Mouse (Mus musculus) cerebellum, adult 2 months (tissue): ENCODE measurements at regions not wholly inside any gene's neighbourhood (a gene's known extent, or its start where the extent isn't known, plus 50 kb on each side); places are given as distances from the start of the nearest gene placed in this dataset.

ENCODE experiments used
- DNase-seq, 2 experiments: peaks; one replicate each; pipeline ENCODE4 v3.0.0; 2021
- H3K27ac ChIP-seq: fragments of 200-500 bp; 2 replicates; pipeline ENCODE4 v1.5.1; 2012; ENCODE audit warnings: low read length, control low read depth, inconsistent platforms; ENCODE audit not compliant: insufficient read depth
- H3K27me3 ChIP-seq: fragments of 200-500 bp; 2 replicates; pipeline ENCODE4 v1.6.1; 2012; ENCODE audit warnings: inconsistent platforms, mild to moderate bottlenecking, low read length, moderate library complexity; ENCODE audit not compliant: control insufficient read depth, insufficient read depth
- H3K4me1 ChIP-seq: fragments of 200-500 bp; 2 replicates; pipeline ENCODE4 v1.6.1; 2011; ENCODE audit warnings: low read length; ENCODE audit not compliant: control insufficient read depth, insufficient read depth
- H3K4me3 ChIP-seq: fragments of 200-500 bp; replicated peaks from 2 replicates; pipeline ENCODE3; 2011; ENCODE audit warnings: mild to moderate bottlenecking, low read depth, low read length, control low read depth; ENCODE audit not compliant: insufficient read depth
- CTCF ChIP-seq: fragments of 200-500 bp; IDR thresholded peaks from 2 replicates; pipeline ENCODE4 v1.5.1; 2011; ENCODE audit warnings: low read depth, mild to moderate bottlenecking, control low read depth, low read length, moderate library complexity, borderline replicate concordance; ENCODE audit not compliant: insufficient read depth
- POLR2A ChIP-seq: fragments of 200-500 bp; IDR thresholded peaks from 2 replicates; pipeline ENCODE4 v1.6.1; 2011; ENCODE audit warnings: low read length, control low read depth, borderline replicate concordance; ENCODE audit not compliant: insufficient read depth
- WGBS: fragments of 180-500 bp; shearing (Covaris S2); methylation state at CpG from one replicate; pipeline ENCODE4 v1.1.7; 2018; 5-methylcytosine and 5-hydroxymethylcytosine counted together

DNA sequence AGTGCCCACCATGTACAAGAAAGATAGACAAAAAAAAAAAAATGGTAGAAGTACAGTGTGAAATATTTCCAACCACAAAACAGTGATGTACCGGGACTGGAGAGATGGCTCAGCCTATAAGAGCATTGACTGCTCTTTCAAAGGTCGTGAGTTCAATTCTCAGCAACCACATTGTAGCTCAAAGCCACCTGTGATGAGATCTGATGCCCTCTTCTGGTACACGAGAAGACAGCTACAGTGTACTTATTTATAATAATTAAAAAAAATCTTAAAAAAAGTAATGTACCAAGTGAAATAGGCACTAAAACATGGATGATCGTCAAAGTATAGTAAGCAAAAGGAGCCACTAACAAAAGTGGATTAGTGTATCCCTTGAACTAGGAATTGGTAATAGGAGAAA lies 1154.2 kb upstream of the Sel1l start:
- DNase-seq = no peak
- WGBS = 86% methylated on average over 4 of the region's 4 CpGs

DNA sequence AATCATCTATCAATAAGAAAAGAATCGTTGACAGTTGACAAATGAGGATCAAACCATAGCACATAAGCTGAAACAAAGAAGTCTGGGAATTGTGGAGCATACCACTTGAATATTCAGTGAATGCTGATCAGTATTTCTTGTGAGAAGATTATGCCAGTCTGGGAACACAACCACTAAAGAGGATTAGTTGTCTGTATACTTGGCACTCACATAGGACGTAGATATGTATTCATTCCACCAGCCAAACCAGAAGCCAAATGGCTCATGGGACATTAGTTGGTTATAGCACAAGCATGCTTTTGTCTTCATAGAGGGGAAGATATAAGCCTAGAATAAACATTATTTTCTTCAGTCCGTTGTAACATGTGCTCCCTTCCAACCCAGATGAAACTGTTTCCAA lies 1126.7 kb upstream of the Sel1l start:
- DNase-seq = no peak
- TF ChIP-seq CTCF (no peak), POLR2A (no peak)
- Histone ChIP-seq H3K27ac (no peak overlapping the region), H3K4me1 (no peaks in the 10 kb centered on the region), H3K27me3 (no peaks in the 10 kb centered on the region), H3K4me3 (no peak overlapping the region)
- WGBS = 66% methylated on average over 3 of the region's 3 CpGs

More for the DNA sequence above, 1154.2 kb upstream of the Sel1l start:
- H3K4me3 ChIP-seq = no peak overlapping the region
- no peaks in the 10 kb centered on the region for H3K27me3 ChIP-seq
- no peaks in the 10 kb centered on the region for H3K4me1 ChIP-seq
- no peak for TF ChIP-seq CTCF
- TF ChIP-seq POLR2A = no peak
- no peak overlapping the region for H3K27ac ChIP-seq

GRCm38 (mm10) chr12:92944352-92944751 lies 1095.4 kb upstream of the Sel1l start:
- no peak for DNase-seq
- WGBS = 65% methylated on average over 3 of the region's 3 CpGs
- no peak for TF ChIP-seq CTCF
- TF ChIP-seq POLR2A = no peak
- Histone ChIP-seq H3K4me3 (no peak overlapping the region), H3K27me3 (no peaks in the 10 kb centered on the region), H3K4me1 (no peaks in the 10 kb centered on the region), H3K27ac (no peak overlapping the region)

DNA sequence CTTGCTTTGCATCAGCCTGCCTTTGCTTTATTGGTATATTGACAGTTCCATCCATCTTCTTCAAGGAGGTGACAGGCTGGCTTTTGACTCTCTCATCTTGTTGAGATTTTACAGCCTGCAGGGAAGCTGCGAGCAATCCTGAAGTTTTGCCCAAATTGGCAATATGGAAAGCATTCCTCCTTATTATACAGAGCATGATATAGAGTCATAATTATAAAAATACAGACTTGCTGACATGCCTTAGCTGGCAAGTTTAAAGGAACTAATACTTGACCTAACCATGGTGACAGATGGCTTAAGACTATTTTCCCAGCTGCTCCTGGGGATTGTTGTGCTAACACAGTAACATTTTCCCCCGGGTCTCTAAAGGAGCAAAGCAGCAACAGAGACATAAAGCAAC lies 1078.6 kb upstream of the Sel1l start:
- H3K4me1 ChIP-seq = no peaks in the 10 kb centered on the region
- 28% methylated on average over 2 of the region's 2 CpGs for WGBS
- DNase-seq = peak in 1 of 2 experiments; percentile 5
- no peak overlapping the region for H3K4me3 ChIP-seq
- TF ChIP-seq CTCF (no peak), POLR2A (no peak)
- H3K27me3 ChIP-seq = no peaks in the 10 kb centered on the region
- H3K27ac ChIP-seq = no peak overlapping the region

GRCm38 (mm10) chr12:92926942-92927341 lies 1078.0 kb upstream of the Sel1l start:
- WGBS = 17% methylated on average over 1 of the region's 1 CpGs
- Histone ChIP-seq H3K4me3 (no peak overlapping the region), H3K27ac (no peak overlapping the region), H3K27me3 (no peaks in the 10 kb centered on the region), H3K4me1 (no peaks in the 10 kb centered on the region)
- TF ChIP-seq POLR2A = no peak
- no peak for TF ChIP-seq CTCF
- DNase-seq = peak in 1 of 2 experiments; percentile 5

GRCm38 (mm10) chr12:92919920-92920319 lies 1071.0 kb upstream of the Sel1l start:
- 88% methylated on average over 3 of the region's 3 CpGs for WGBS
- Histone ChIP-seq H3K4me1 (no peaks in the 10 kb centered on the region), H3K4me3 (no peak overlapping the region), H3K27ac (no peak overlapping the region), H3K27me3 (no peaks in the 10 kb centered on the region)
- no peak for DNase-seq
- TF ChIP-seq CTCF = no peak
- TF ChIP-seq POLR2A = no peak

DNA sequence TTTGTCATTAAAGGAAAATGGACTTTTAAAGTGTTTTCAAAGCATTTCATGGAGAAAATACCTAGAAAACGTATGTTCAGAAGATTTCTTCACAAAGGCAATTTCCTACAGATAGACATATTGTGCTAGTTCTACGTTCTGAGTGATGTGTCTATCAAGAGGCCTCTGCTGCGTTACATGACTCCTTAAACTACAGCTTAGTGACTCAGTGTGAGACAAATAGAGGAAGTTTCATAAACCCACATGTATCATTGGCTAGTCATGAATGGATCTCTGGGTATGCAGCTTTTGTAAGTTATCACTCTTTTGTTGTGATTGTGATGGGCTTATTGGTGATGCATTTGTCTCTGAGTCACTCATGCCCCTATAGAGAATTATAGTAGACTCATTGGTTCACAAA lies 1067.3 kb upstream of the Sel1l start:
- DNase-seq = no peak
- Histone ChIP-seq H3K27ac (no peak overlapping the region), H3K27me3 (no peaks in the 10 kb centered on the region), H3K4me1 (no peaks in the 10 kb centered on the region), H3K4me3 (no peak overlapping the region)
- WGBS = 82% methylated on average over 3 of the region's 3 CpGs
- TF ChIP-seq POLR2A (no peak), CTCF (no peak)

DNA sequence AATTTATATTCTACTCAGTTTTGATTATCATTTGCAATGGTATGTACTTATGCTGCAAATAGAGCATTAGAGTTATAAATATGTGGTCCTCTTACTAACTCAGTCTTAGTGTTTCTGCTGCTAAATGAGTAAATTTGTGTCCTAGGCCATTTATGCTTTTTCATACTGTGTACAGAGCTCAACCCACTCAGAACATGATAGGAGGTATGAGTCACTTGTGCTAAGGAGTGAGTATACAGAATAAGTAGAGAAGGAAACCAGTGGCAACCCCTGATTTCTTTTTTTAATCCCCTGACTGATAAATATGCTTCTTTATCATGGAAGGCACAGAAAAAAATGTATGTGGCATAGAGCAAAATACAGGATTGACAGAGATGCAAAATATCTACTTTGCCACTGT lies 1066.8 kb upstream of the Sel1l start:
- Histone ChIP-seq H3K27me3 (no peaks in the 10 kb centered on the region), H3K4me1 (no peaks in the 10 kb centered on the region), H3K27ac (no peak overlapping the region), H3K4me3 (no peak overlapping the region)
- no peak for DNase-seq
- TF ChIP-seq POLR2A = no peak
- TF ChIP-seq CTCF = no peak
